ENCODE assay signal across 8 mouse cellular contexts in the genomic region with DNA sequence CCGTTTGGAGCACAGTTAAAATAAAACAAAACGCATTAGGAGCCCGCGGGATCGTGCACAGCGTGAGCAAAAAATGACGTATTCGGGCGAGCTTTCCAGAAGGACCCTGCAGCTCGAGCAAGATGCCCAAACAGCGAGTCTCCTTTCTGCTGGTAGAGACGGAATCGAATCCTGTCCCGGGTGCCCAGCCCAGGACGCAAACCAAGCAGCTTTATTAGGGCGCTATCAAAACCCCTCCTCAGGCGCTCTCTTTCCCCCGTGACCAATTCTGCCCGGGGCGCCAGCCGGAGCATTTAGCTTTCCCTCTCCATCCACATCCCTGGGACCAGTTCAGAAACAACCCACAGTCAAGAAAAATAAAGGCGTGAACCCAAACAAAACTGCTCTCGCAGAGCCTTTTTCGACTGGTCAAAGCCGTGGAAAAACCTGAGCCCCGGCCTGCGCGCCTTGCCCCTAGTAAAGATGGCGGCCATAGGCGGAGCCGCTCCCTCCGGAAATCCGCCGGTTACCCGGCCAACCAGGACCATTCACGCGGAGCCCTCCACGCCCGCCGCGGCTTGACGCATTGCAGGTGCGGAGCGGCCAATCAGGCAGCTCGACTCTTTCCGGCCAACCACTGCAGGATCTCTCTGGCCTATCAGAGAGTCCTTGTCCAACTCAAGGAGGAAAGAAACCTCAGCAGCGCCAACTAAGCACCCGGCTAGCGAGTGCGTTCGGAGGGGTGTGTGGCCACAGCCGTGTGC. TPM values are rescaled to one million over a fixed set of nuclear protein-coding genes. Genes with fewer than 3 reads are reported as not detected.
DNase-seq lines count a peak whose midpoint lies in the region; ATAC-seq lines count a peak whose summit lies in the region.

No protein-coding gene starts in this region.

- DNase-seq in R1 (ENCODE audit: low read depth, low spot score) = peak; percentile 99
- peak; percentile 99 to 100 for DNase-seq in cerebellum, postnatal 25 days
- DNase-seq in frontal cortex, postnatal 25 days (ENCODE audit: low spot score in 2 of 2) = peak; percentile 98 to 99
- peak; percentile 99 for DNase-seq in hindbrain, embryonic 14.5 days (ENCODE audit: low spot score)
- peak; percentile 99 for DNase-seq in left cerebral cortex, adult 11 months (ENCODE audit: low spot score)
- DNase-seq in lung, postnatal 4 days = peak; percentile 99 to 100
- peak; percentile 97 for DNase-seq in retina, postnatal 7 days (ENCODE audit: low read depth, low spot score)
- DNase-seq in urinary bladder, adult 2 months (ENCODE audit: low spot score) = peak; percentile 99

- peak overlapping the region; percentile 100 for H3K27ac ChIP-seq in hindbrain, embryonic 14.5 days

- ATAC-seq in hindbrain, embryonic 14.5 days (ENCODE audit: low FRiP score) = peak; percentile 99

- H3K27me3 ChIP-seq in hindbrain, embryonic 14.5 days (ENCODE audit: control insufficient read depth, insufficient read depth, low read length) = no peaks in the 10 kb centered on the region

- peak overlapping the region; percentile 87 for H3K4me2 ChIP-seq in hindbrain, embryonic 14.5 days (replicated peaks)

- peak overlapping the region; percentile 61 for H3K4me3 ChIP-seq in hindbrain, embryonic 14.5 days (replicated peaks; ENCODE audit: low read length)

- H3K4me1 ChIP-seq in hindbrain, embryonic 14.5 days (replicated peaks; ENCODE audit: control insufficient read depth, insufficient read depth, low read length) = 0 out of 2 replicates have a peak, but pooled peaks cover 12% of the 10 kb centered on the region

- H3K9ac ChIP-seq in hindbrain, embryonic 14.5 days = peak overlapping the region; percentile 97

- no peaks in the 10 kb centered on the region for H3K36me3 ChIP-seq in hindbrain, embryonic 14.5 days (replicated peaks; ENCODE audit: control insufficient read depth, insufficient read depth)

- H3K9me3 ChIP-seq in hindbrain, embryonic 14.5 days (ENCODE audit: control insufficient read depth, low read length) = no peaks in the 10 kb centered on the region

- WGBS in hindbrain, embryonic 14.5 days = under 1% methylated on average over 52 of the region's 52 CpGs

RNA-seq across cellular contexts. Expression of a gene that starts 12.1 kb away (rescaled TPM):
- 2,705 and 2,824 TPM in 2 replicates for polyA plus RNA-seq in hindbrain, embryonic 14.5 days (2014; fragmentation: Nextera tagmentation; extraction: Ambion mirVana)
- 289 and 307 TPM in 2 replicates for polyA plus RNA-seq in urinary bladder, adult 2 months (2012; rRNA removed)

RNA-seq across cellular contexts. Expression of a gene that starts 27.7 kb away (rescaled TPM):
- 12.0 and 14.0 TPM in 2 replicates for polyA plus RNA-seq in hindbrain, embryonic 14.5 days (2014; fragmentation: Nextera tagmentation; extraction: Ambion mirVana)
- polyA plus RNA-seq in urinary bladder, adult 2 months (2012; rRNA removed) = 10.0 and 12.9 TPM in 2 replicates

Comparison
In these comparisons a context has a peak if more than half of its experiments do, and no peak if none do; other contexts are left out.
1. Peak in every context shown above with its lines: DNase-seq, ATAC-seq, H3K4me3 ChIP-seq and H3K27ac ChIP-seq.